In the genomic region with DNA sequence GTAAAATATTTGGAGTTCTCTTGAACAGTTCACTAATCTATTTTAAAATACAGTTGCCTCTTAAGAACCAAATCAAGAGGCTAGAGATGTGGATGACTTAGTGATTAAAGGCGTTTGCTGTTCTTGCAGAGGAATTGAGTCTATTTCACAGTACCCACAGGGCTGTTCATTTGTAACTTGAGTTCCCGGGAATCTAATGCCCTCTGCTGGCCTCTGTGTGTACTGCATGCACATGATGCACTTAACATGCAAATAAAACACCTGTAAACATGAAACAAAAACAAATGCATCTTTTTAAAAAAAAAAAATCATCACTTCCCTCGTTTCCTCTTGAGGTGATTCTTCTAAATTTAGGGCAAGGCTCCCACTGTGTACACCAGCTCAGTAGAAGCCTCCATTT, we compare ENCODE assay signal across 8 mouse cellular contexts.
A peak's percentile ranks its signal among the peaks of the same experiment; 100 is the strongest.
DNase-seq lines count a peak whose midpoint lies in the region; ATAC-seq lines count a peak whose summit lies in the region.

No protein-coding gene starts in this region.

- DNase-seq in heart, adult 8-10 months (ENCODE audit: low spot score) = peak; percentile 46
- no peak for DNase-seq in heart, postnatal 25 days (ENCODE audit: low spot score)
- peak; percentile 72 for DNase-seq in 3T3-L1 (ENCODE audit: low read depth, low spot score)
- DNase-seq in MEL-GATA-1-ER (ENCODE audit: extremely low read depth, low read depth) = peak; percentile 42
- peak; percentile 47 to 59 for DNase-seq in cerebellum, postnatal 4 days (ENCODE audit: low spot score in 2 of 2)
- DNase-seq in kidney, postnatal 4 days = peak; percentile 78 to 79
- DNase-seq in ovary, adult 18-20 months (ENCODE audit: low spot score) = no peak

- ATAC-seq in neutrophil, adult 5-6 weeks (ENCODE audit: extremely low read depth, insufficient number of reproducible peaks, low FRiP score, poor library complexity, severe bottlenecking) = peak; percentile 76

- intact Hi-C loops in heart, postnatal 25 days (cut with DNase I) = loop anchor here (1.0 to 5.0 kb wide), 2 partner anchors 128 to 182 kb away; no protein-coding TSS in a partner anchor

Comparison
In these comparisons a context has a peak if more than half of its experiments do, and no peak if none do; other contexts are left out.
1. DNase-seq: peak in heart, adult 8-10 months (single experiment), 3T3-L1 (single experiment), MEL-GATA-1-ER (single experiment), cerebellum, postnatal 4 days (2 of 2) and kidney, postnatal 4 days (2 of 2); none in heart, postnatal 25 days (single experiment) and ovary, adult 18-20 months (single experiment).